Mouse (Mus musculus) liver, postnatal 0 days (tissue): Measurements from ENCODE around the gene Tll2.
A peak's percentile ranks its signal among the peaks of the same experiment; 100 is the strongest.

Experiments
- CTCF ChIP-seq: sonication (generic); IDR thresholded peaks from 2 replicates; pipeline ENCODE4 v1.5.1; 2016; ENCODE audit warnings: antibody characterized with exemption, low read depth
- EP300 ChIP-seq: IDR thresholded peaks from 2 replicates; pipeline ENCODE4 v1.6.1; 2016; ENCODE audit warnings: antibody characterized with exemption, low read depth, mild to moderate bottlenecking

DNA sequence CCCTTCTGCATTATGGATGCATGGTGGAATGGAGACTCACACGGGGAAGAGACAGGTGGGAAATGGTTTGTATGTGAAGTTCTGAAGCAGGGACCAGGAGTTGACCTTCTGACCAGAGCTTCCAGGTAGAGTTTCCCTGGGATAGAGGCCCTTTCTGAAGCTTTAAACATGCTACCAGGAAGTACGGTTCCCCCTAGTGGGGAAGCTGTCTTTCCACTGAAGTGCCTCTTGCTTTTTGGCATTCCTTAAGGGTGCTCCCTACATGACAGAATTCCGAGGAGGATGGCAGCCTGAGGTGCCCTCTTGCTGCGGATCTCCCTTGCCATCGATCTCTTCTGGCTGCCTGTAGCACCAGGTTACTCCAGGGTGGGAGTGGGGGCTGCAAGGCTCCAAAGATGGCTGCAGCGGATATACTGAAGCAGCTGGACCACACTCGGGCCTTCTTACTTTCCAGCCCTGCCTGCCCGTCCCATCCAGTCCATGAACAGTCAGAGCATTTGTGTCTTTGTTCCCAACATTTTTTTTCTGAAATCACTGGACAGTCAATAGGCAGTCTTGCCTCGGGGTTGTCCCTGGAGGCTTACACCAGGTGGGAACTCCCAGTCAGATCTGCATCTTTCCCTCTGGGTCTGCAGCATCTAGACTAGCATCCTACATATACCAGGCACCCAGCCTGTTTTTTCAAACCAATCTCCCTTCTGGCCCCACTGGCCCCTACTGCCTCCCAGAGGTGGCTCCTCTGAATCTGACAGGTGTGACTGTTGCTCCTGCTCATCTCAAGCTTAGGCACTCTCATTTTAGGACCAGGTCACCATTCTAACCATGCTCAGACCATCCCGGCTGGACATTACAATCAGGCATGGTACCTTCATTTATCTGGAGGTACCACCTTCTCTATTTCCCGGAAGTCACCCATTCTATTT, 2.2 kb downstream of the Tll2 start:
- TF ChIP-seq CTCF (peak; percentile 33), EP300 (no peak)
